Mouse (Mus musculus): ENCODE results near the gene Serpinb9b. TPM values are rescaled to one million over a fixed set of nuclear protein-coding genes. Genes with fewer than 3 reads are reported as not detected.

Serpinb9b gene
- 0.24 TPM for polyA plus RNA-seq (2015; fragmentation: Illumina TruSeq; extraction: RNeasy Lipid Tissue Mini Kit (QIAGEN cat#74804); ENCODE audit: insufficient read depth, low read depth, low replicate concordance)

DNA sequence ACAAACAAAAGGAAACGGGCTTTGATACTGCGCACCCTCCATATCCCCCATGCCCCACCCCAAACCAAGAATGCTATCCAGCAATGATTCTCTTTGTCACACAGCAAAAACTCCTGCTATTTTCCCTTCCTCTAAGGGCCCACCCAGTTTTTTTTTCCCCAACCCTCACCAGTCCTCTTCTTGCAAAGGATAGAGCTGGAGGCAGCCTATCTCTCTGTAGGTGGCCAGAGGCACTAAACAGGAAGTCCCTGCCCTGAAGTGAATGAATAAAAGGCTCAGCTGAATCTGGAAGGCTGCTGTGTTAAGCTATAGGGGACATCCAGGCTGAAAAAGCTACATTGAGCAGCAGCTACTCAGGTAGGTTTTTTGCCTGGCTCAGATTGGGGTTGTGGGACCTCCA is at the start of gene Serpinb9b:
Gene Serpinb9b, plus strand, starts transcription at position 173 of the 400 bp plus-strand sequence.

GRCm38 (mm10) chr13:33002950-33003349 is 24.3 kb upstream of the Serpinb9b start, which contains the start of gene Serpinb9:
TSS of gene Serpinb9 (plus strand) at chr13:33003250.

DNA sequence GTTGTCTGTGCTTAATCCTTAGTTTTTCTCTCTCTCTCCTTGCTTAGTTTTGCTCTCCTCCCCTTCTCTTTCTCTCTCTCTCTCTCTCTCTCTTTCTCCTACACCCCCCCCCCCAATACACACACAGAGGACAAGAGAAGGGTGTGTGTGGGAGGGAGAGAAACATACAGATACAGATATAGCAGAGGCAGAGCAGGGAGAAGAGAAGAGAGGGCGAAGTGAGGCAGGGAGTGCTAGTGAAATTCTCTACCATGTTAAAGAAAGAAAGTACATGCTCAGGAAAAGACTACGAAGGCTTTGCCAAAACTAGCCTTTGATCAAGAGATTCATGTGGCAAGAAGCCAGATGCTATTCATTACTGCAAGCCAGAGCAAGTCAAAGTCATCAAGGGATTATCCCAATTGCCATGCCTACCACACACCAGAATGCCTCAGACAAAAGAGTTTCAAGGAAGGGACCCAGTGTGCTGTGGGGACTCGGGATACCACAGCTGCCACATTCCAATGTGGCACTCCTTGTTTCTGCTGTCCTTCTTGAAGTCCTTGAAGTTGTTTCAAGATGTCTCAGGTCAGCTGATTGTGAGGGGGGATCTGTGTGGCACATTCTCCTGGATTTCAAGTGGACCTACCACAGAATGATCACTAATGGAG is 51.0 kb downstream of the Serpinb9b start, which contains the start of gene Serpinb1b:
Gene Serpinb1b, plus strand, starts transcription at position 520 of the 650 bp plus-strand sequence.

Other genes starting within 250 kb of the Serpinb9b start
- not detected for gene Mylk4, start 243.5 kb upstream of the Serpinb9b start, polyA plus RNA-seq (2015; fragmentation: Illumina TruSeq; extraction: RNeasy Lipid Tissue Mini Kit (QIAGEN cat#74804); ENCODE audit: insufficient read depth, low read depth, low replicate concordance)
- gene Wrnip1, start 225.4 kb upstream of the Serpinb9b start, polyA plus RNA-seq (2015; fragmentation: Illumina TruSeq; extraction: RNeasy Lipid Tissue Mini Kit (QIAGEN cat#74804); ENCODE audit: insufficient read depth, low read depth, low replicate concordance) = 10.4 TPM
- gene D930007J09Rik, start 224.6 kb upstream of the Serpinb9b start, polyA plus RNA-seq (2015; fragmentation: Illumina TruSeq; extraction: RNeasy Lipid Tissue Mini Kit (QIAGEN cat#74804); ENCODE audit: insufficient read depth, low read depth, low replicate concordance) = not detected
- gene Serpinb1a, start 176.2 kb upstream of the Serpinb9b start, polyA plus RNA-seq (2015; fragmentation: Illumina TruSeq; extraction: RNeasy Lipid Tissue Mini Kit (QIAGEN cat#74804); ENCODE audit: insufficient read depth, low read depth, low replicate concordance) = 33.7 TPM
- gene Serpinb1c, start 129.2 kb upstream of the Serpinb9b start, polyA plus RNA-seq (2015; fragmentation: Illumina TruSeq; extraction: RNeasy Lipid Tissue Mini Kit (QIAGEN cat#74804); ENCODE audit: insufficient read depth, low read depth, low replicate concordance) = not detected
- 9.6 TPM for gene Serpinb6b, start 62.2 kb upstream of the Serpinb9b start, polyA plus RNA-seq (2015; fragmentation: Illumina TruSeq; extraction: RNeasy Lipid Tissue Mini Kit (QIAGEN cat#74804); ENCODE audit: insufficient read depth, low read depth, low replicate concordance)
- 5.0 TPM for gene Serpinb9, start 24.2 kb upstream of the Serpinb9b start, polyA plus RNA-seq (2015; fragmentation: Illumina TruSeq; extraction: RNeasy Lipid Tissue Mini Kit (QIAGEN cat#74804); ENCODE audit: insufficient read depth, low read depth, low replicate concordance)
- not detected for gene Serpinb1b, start 51.2 kb downstream of the Serpinb9b start, polyA plus RNA-seq (2015; fragmentation: Illumina TruSeq; extraction: RNeasy Lipid Tissue Mini Kit (QIAGEN cat#74804); ENCODE audit: insufficient read depth, low read depth, low replicate concordance)
- gene Serpinb9c, start 132.3 kb downstream of the Serpinb9b start, polyA plus RNA-seq (2015; fragmentation: Illumina TruSeq; extraction: RNeasy Lipid Tissue Mini Kit (QIAGEN cat#74804); ENCODE audit: insufficient read depth, low read depth, low replicate concordance) = not detected
- not detected for gene Serpinb9d, start 165.5 kb downstream of the Serpinb9b start, polyA plus RNA-seq (2015; fragmentation: Illumina TruSeq; extraction: RNeasy Lipid Tissue Mini Kit (QIAGEN cat#74804); ENCODE audit: insufficient read depth, low read depth, low replicate concordance)
- not detected for gene Serpinb9e, start 222.2 kb downstream of the Serpinb9b start, polyA plus RNA-seq (2015; fragmentation: Illumina TruSeq; extraction: RNeasy Lipid Tissue Mini Kit (QIAGEN cat#74804); ENCODE audit: insufficient read depth, low read depth, low replicate concordance)

All from pancreas, adult 10 weeks (tissue).